Mouse (Mus musculus) frontal cortex, postnatal 14 days (tissue): Measurements from ENCODE around the gene Dock2.

ENCODE experiments used
- DNase-seq, 2 experiments: peaks; one replicate each; pipeline ENCODE4 v3.0.0; 2022; ENCODE audit warnings: low spot score in 2 of 2

Dock2 gene

DNA sequence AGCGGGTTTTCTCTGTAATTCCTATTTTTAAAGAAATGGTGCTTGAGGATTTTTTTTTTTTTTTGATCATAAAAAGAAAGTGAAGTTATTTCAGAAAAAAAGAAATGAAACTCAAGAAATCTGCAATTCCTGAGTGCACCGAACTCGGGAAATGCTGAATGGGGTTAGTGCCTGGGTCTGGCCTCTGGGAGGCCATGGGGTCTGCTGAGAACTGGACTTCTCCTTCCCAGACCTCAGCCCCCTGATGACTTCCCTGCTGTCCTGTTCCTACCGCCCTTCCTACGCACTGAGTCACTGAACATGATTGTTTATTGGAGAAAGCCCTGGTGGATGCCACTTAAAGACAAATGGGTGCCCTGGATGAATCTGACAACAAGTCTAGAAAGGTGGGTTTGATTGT is 356.5 kb downstream of the Dock2 start:
- no peak for DNase-seq

DNA sequence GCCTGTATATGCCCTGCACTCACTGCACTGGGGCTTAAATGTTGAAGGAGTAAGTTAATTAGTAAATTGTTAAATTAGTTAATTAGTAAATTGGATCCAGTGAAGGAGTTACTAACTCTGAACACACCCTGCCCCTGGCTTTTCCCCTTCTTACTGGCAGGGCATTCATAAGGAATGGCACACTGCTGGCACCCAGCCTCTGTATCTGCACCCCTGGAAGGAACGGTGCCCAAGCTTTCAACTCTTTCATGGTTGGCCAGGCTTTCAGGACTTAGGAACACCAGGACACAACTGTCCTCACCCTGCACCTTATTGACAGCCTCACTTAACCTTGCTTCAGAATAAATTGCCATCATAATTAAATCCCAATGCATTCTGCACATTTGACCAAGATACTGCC is 359.1 kb downstream of the Dock2 start:
- no peak for DNase-seq

DNA sequence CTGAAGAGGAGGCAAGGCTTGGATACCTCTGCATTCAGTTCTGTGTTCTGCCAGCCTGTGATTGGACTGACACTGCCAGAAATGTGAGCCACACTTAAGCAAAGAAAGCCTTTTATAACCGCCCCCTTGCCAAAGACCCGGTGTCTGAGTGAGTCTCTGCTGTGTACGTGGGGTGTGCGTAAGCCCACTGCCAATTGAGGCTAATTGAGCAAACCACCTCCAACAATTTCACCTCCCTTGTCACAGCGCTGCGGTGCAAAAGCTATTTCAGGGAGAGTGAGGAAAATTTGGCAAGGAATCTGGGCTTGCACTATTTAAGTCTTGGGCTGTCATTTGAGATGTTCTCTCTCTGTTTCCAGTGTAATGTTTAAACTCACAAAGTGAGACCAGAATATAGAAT is 362.6 kb downstream of the Dock2 start:
- peak; percentile 38 to 65 for DNase-seq

DNA sequence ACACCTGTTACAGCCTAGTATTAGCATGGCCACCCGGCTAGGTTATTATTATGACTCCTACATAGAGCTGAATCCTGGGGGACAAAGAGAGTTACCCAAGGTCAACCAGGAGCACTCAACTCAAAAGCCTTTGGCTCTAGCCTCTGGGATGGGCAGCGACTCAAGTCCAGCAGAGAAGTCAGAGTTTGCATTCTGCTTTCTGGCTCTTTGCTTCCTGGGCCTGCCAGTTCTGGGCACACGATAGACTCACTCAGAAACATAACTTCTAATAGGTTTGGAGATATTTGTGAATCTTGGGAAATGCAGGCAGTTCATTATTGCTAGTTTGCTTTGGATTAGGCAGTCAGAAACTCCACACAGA is 367.1 kb downstream of the Dock2 start:
- no peak for DNase-seq

DNA sequence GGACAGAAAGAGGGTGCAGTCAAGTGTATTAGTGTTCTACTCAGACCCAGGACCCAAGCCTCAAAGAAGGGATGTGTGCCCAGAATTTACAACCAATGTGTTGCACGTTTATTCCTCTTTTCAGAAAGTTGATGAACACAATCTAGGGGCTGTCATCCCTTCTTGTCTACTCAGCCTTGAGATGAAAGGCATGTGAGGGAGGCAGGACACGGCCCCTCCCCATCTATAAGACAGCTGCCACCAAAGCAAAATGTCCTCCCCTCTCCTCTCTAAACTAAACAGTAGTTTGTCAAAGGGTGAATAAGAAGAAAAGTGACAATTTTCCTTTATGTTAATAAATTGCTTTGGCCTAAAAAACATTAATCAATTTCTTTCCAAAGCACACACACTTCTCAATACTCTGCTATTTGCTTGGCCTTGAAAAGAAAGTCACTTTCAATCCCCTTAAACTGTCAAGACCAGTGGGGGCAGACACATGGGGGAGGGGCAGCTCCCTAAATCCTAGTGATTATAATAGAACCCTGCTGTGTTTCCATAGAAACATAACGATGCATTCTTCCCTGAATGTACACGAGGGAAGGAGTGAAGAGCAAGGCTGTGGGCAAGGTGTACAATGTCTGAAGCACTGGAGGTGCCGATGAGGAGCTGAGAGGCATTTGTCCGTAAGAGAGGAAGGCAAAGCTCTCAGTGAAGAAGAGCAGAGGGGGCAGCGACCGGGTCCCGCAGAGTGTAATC is 367.6 kb downstream of the Dock2 start:
- DNase-seq = peak in 1 of 2 experiments; percentile 11

DNA sequence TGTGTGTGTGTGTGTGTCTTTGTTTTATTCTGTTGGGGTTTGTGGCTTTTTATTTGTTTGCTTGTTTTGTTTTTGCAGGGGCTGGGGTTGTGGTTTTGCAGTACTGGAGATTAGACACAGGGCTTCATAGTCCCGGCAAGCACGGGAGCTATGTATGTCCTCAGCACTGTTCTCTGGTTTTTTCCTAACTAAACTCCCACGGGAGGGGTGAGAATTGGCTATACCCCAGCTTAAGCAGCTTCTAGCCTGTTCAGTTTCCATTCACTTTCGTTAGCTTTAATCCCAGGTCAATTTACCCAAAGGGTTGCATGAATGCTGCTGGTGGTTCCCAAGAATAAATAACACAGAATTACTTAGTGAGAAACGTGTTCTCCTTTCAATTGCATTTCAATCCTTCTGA is 376.8 kb downstream of the Dock2 start:
- no peak for DNase-seq

DNA sequence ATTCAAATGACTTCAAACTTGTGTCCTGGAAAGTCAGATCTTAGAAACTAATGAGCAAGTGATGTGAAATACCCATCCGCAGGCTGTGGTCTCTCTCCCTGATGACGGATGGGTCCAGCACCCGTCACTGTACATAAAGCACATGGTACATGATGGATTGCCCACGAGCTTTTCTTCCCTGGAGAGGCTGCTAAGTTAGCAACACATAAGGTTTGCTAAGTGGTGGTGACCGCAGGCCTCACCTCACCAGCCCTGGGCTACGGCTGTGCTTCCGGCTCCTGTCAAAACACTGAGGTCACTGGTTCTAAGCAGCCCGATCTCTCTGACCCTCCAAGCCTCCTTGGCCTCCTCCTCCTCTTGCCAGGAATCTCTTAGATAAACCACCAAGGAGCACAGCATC is 377.4 kb downstream of the Dock2 start:
- no peak for DNase-seq

DNA sequence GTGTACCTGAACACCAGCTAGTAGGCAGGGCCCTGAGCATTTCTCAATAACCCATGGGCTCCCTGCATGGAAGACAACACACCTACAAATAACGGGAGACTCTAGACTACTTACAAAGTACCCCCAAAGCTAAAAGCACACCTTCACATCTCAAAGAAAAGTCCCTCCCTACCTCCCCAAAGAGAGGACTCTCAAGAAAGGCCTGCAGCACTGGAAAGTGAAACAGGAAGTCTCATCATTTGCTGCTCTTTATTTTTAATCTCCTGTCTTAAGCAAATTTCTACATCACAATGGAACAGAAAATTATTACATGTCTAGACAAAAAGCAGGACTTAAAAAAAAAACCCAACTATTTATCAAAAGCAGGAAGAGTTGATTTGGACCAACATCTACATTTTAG is 378.4 kb downstream of the Dock2 start:
- no peak for DNase-seq

DNA sequence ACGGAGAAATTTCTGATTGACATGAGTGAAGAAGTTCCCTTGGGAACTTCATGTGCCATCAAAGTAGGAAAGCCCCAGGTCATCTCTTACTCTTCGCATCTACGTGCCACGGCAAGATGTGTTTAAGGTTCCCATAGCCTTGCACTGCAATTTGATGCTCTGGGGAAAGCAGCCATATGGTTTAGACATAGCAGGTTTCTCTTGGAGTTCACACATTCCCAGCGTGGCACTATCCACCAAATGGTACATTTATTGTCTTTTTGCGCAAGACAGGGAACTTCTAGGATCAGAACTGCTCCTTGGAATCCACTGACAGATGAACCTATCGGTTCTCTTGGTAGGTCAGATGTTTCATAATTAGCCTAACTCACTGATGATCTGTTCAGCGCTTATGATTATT is 382.3 kb downstream of the Dock2 start:
- no peak for DNase-seq

DNA sequence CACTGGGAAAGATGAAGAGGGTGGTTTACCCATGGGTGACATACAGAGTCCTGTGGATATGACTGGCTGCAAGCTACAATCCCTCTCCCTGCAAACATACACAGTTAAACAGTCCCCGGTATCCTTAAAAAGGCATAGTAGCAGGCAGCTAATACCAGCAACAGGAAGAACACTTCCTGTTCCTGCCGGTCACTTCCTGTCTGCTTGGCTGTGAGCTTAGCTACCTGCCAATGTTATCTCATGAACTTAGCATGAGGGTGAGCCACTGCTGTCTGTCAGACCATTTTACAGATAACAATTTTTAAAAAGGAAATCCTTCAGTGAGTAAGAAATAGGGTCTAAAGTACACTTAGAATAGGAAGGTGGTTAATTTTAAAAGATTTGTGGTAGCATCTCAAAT is 385.1 kb downstream of the Dock2 start:
- DNase-seq = no peak

DNA sequence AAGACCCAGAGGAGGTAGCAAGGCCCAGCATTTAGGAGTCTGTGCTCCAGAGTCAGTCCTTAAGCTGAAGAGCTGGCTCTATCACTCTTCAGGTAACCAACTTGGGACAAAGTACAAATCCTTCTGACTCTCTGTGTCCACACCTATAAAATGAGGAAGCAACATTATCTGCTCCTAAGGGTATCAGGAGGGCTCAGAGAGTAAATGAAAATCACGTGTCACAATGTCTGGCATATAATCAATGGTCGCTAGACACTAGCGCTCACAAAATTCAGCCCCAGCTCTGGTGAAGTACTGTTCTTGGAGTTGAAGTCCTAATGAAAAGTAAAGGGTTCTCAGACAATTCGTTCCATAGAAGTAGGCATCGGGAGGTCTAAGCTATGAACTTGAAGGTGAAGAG is 386.0 kb downstream of the Dock2 start:
- no peak for DNase-seq

DNA sequence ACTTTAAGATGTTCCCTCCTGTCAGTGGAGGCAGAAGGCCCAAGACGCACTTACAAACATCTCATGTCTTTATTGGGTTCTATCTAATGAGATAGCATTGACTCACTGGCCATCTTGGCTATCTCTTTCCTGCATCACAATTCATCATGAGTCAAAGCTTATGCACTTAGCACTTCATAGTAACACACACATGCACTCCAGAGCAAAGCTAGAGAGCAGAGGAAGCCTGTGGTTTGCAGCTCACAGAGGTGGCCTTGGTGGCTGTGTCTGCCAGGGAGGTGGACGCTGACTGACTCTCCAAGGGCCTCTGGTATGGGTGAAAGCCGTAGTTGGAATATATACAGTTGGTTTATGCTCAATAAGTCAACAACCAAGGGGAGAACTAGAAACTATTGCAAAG is 387.9 kb downstream of the Dock2 start:
- no peak for DNase-seq

DNA sequence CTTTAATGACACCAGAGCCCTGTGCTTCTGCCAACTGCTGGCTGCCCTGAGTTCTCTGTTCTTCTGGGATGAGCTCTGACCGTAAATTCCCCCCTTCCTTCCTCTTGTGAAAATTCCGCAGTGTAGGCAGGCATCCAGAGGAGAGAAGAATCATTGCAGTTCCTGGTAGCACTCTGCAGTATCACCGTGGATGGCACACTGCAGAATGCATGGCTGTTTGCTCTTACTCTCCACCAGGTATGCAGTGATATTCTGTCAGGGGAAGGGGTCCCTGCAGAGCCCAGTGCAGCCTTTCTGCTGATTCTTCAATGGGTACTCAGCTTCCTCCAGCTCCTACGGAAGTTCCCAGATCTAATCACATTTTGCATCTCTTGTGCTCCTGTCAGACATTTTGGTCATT is 391.6 kb downstream of the Dock2 start:
- DNase-seq = no peak

DNA sequence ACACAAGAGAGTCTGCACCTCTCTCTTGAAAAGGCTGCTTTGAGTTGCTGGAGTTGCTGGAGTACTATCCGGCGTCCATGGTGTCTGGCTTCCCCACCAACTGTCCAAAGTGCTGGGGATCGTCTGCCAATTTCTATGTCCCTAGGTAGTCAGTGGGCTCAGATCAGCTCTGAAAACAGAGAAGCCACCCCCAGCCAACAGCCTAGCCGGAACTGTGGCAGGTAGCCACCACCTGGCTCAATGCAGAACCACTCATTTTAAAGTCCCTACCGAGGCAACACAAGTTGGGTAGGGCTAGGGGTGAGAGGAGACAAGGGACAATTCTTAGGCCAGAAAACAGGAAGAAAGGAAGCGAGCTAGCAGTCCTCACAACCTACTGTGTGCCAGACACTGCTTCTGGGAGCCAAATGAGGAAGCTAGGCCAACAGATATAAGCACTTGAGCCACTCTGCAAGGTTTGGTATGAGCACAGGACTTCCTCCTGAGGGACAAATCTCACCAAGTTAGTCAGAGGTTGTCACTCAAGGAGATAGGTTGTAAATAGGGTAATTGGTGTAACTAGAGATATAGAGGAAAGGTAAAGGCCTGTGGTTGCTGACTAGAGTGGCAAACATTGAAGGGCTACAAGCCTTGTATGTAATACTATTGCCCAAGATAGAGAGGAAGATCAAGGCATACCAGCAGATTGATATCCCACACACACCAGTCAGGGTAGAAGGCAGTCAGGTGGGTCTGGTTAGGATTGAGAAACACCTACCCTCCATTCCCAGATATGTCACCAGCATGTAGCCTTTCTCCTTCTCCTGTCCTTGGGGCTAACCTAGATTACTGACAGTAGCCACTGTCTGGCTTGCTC is 394.2 kb downstream of the Dock2 start:
- no peak for DNase-seq

DNA sequence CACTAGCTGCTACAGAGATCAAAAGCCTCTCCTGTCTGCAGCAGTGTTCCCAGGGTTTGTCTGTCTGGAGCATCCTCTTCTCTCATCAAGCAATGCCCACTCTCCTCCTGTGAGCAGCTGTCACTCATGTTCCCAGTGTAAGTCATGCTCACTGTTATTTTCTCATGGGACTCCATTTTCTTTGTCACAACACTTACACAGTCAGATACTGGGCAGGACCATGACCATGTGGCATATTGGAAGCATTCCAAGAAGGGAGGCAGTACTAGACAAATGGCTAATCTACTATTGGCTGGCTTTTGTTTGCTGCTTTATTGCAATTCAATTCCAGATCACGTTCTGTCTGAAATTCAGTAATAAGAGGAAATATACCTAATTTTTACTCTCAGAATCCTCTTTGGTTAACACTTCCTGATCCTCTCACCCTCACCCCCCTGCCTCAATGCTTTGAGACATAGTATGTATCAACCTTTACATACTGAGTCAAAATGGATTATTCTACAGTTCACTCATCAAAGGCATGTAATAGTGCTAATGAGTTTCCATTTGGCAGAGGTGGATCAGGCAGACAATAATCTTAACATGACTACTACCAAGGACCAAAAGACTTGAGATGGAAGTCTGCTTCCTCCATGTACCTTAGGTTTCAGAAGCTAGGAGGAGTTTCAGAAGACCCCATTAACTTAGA is 398.5 kb downstream of the Dock2 start:
- no peak for DNase-seq

DNA sequence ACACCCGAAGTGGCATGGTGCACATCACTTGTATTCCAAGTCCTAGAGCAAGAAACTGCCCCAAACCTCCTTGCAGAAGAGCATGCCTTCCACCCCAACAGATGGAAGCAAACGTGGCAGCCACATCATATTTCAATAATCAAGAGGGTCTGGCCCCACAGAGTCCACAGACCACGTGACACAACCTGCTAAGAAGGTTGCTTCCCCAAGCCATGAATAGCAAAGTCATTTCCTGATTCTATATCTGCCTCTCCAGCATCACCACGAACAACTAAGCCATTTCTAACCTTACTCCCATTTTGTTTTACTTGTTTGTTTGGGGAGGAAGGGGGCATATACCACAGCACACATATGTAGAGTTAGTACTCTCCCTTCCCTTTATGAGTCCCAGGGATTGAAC is 399.5 kb downstream of the Dock2 start:
- DNase-seq = no peak

DNA sequence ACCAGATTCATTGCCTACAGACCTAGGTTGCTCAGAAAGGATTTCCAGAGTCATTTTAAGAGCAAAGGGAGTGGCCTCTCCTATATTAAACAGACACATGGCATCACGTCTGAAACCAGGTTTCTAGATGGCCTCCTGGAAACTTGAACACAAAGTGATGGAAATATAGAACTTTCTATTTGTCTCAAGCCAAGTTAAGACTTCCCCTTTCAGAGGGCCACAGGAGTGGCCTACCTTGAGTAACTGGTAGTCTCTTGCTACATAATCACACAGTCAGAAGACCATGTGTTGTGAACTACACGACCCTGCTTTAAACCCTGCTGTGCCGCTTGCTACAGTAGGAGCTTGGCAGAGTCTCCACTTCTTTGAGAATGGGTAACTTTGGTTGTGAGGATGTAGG is 400.2 kb downstream of the Dock2 start:
- no peak for DNase-seq

DNA sequence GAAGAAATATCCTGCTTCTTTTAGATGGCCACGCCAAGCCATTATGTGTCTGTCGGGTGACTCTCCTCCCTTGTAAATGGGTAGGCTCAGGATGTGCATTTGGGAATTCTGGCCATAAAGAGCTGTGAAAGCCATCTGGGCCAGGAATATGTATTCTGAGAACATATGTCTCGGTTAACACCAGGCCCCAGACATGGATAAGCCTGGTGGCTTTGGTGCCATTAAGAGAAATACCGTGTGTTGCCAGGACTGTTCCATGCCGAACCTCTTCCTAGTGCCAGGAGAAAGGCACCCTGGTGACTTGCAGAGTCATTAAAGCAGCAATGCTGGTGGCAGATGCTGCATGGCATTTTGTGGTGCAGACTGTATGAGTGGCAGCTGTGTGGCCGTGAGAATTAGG is 406.0 kb downstream of the Dock2 start:
- no peak for DNase-seq

DNA sequence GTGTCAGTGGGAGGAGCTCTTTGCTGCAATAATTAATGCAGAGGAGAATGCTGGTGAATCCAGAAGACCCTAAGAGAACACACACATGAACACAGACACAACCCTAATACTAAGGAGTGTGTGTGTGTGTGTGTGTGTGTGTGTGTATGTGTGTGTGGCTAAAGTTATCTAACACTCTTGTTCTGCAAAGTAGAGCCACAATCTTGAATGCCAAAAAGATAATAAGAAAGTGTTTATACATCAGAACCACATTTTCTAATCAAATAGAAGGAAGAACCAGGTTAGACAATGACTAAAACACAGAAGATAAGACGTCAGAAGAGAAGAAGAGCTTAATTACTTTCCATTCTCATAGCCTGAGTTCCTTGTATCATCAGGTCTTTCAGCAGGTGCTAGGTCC is 408.1 kb downstream of the Dock2 start:
- DNase-seq = no peak

DNA sequence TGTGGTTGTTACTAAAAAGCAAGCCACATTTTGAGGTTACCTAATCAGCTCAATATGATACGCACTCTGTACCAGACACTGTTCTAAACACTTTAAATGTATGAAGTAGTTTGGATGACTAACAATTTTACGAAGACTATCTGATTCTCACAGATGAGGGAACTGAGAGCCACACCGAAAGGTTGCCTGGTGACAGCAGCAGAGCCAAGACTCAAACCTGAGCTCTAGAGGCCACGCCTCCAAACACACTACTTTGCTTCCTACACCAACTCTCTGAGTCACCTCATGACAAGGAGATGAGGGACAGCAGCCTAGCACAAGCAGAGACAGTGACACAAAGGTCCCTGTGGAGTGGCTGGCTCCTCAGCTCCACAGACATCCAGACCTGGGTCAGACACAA is 411.5 kb downstream of the Dock2 start:
- DNase-seq = no peak

DNA sequence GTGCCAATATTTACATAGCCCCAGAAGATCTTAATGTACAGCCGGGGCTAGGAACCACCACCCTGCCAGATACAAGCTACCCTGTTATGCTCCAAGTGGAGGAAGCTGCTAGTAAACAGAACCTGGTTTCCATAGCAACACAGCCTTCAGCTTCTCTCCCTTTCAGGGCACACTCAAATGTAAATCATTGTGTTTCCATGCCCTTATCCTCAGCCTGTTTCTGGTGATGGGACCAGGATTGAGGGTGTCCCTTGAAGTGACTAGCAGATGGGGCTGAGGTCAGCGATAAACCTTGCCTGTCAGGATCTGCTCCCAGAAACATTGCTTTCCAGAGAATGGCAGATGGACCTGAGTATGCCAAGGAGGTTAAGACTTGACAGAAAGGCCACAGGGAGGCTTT is 427.6 kb downstream of the Dock2 start:
- no peak for DNase-seq

DNA sequence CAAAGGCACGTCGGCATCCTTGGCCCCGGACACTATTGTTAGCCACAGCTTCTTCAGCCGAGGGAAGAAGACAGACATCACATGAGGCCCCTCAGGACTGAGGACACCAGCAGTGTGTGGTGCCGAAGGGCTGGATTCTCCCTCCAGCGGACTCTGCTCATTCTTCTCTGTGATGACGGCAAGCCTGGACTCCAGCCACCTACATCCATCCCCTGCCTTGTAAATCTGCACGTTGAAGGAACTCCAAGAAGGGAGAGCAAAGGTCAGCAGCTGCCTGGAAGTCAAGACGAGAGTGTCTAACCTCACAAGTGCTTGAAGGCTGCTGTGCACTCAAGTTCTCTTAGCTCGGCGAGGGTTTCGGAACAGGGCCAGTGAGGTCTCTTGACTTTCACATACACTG is 428.3 kb downstream of the Dock2 start:
- no peak for DNase-seq
